Mouse (Mus musculus) lung, postnatal 0 days (tissue): ENCODE results near the gene Lingo3.

Experiments
- CTCF ChIP-seq: IDR thresholded peaks from 2 replicates; pipeline ENCODE4 v1.5.1; 2016; ENCODE audit warnings: antibody characterized with exemption, mild to moderate bottlenecking
- EP300 ChIP-seq: IDR thresholded peaks from 2 replicates; pipeline ENCODE4 v1.6.1; 2016; ENCODE audit warnings: antibody characterized with exemption, mild to moderate bottlenecking, control low read depth

GRCm38 (mm10) chr10:80857848-80858247 lies 14.0 kb upstream of the Lingo3 start:
- TF ChIP-seq CTCF (no peak), EP300 (no peak)
